Mouse (Mus musculus): ENCODE measurements around the gene Fbxl7.

GRCm38 (mm10) chr15:26693075-26693474 lies 202.3 kb downstream of the Fbxl7 start:
- TF ChIP-seq MYOD1 (IDR thresholded peaks at IDR 0.05; ENCODE audit: control insufficient read depth in 1 of 3, insufficient read length in 2 of 3, low read depth in 2 of 3): no peak
- no peak for TF ChIP-seq POLR2A (IDR thresholded peaks at IDR 0.05; ENCODE audit: insufficient read length, low read depth)
- no peak for TF ChIP-seq USF1 (IDR thresholded peaks at IDR 0.05; ENCODE audit: low read depth)
- no peak for TF ChIP-seq TCF3 (IDR thresholded peaks at IDR 0.05; ENCODE audit: insufficient read length, low read depth)
- TF ChIP-seq CEBPB (IDR thresholded peaks at IDR 0.05; ENCODE audit: insufficient read depth, poor library complexity, severe bottlenecking): no peak
- TF ChIP-seq POLR2AphosphoS2 (IDR thresholded peaks at IDR 0.05; ENCODE audit: insufficient read length, low read depth): no peak
- TF ChIP-seq SRF (IDR thresholded peaks at IDR 0.05; ENCODE audit: control insufficient read depth, insufficient read length, low read depth): no peak
- TF ChIP-seq MAX (IDR thresholded peaks at IDR 0.05; ENCODE audit: low read depth): no peak
- TF ChIP-seq REST (IDR thresholded peaks at IDR 0.05; ENCODE audit: insufficient read depth, insufficient read length): no peak
- no peak for TF ChIP-seq E2F4 (IDR thresholded peaks at IDR 0.05; ENCODE audit: insufficient read depth)
- no peak for TF ChIP-seq MYOG (IDR thresholded peaks at IDR 0.05; ENCODE audit: control insufficient read depth in 1 of 3, insufficient read depth in 1 of 3, insufficient read length in 2 of 3, low read depth in 2 of 3)

Data from myocyte (in vitro differentiated cells).